Mouse (Mus musculus) lung, embryonic 15.5 days (tissue): Measurements from ENCODE around the gene C8g. TPM values are rescaled to one million over a fixed set of nuclear protein-coding genes. Genes with fewer than 3 reads are reported as not detected.

Experiments
- ATAC-seq: fragments of 200-750 bp; cut with Nextera tagmentation; 2 replicates; pipeline ENCODE4 v1.8.0; 2017; ENCODE audit warnings: moderate number of reproducible peaks, borderline replicate concordance; ENCODE audit not compliant: low FRiP score, low TSS enrichment; ENCODE audit errors: extremely low read depth
- H3K27ac ChIP-seq: fragments of 300-500 bp; sonication (generic); 2 replicates; pipeline ENCODE4 v1.5.1; 2015; ENCODE audit warnings: moderate library complexity, mild to moderate bottlenecking, inconsistent platforms
- H3K27me3 ChIP-seq: fragments of 300-500 bp; sonication (generic); 2 replicates; pipeline ENCODE4 v1.6.1; 2015; ENCODE audit warnings: inconsistent platforms
- H3K36me3 ChIP-seq: fragments of 300-500 bp; sonication (generic); 2 replicates; pipeline ENCODE4 v1.6.1; 2015; ENCODE audit warnings: inconsistent platforms
- H3K4me1 ChIP-seq: fragments of 300-500 bp; sonication (generic); 2 replicates; pipeline ENCODE4 v1.6.1; 2015; ENCODE audit warnings: inconsistent platforms
- H3K4me2 ChIP-seq: fragments of 300-500 bp; sonication (generic); 2 replicates; pipeline ENCODE4 v1.6.1; 2015; ENCODE audit warnings: inconsistent platforms, mild to moderate bottlenecking, moderate library complexity
- H3K4me3 ChIP-seq: fragments of 300-500 bp; sonication (generic); 2 replicates; pipeline ENCODE4 v1.5.1; 2015; ENCODE audit warnings: mild to moderate bottlenecking, inconsistent platforms
- H3K9ac ChIP-seq: fragments of 300-500 bp; sonication (generic); 2 replicates; pipeline ENCODE4 v1.6.1; 2015; ENCODE audit warnings: inconsistent platforms
- H3K9me3 ChIP-seq: fragments of 300-500 bp; sonication (generic); 2 replicates; pipeline ENCODE4 v1.6.1; 2016; ENCODE audit warnings: inconsistent platforms
- WGBS: fragments of 180-500 bp; shearing (Covaris S2); methylation state at CpG from one replicate; pipeline ENCODE4 v1.1.7; 2015; 5-methylcytosine and 5-hydroxymethylcytosine counted together
- polyA plus RNA-seq: library from polyadenylated mRNA; unstranded; fragments of >200 nt; fragmentation: Nextera tagmentation; extraction: Ambion mirVana; gene quantifications from 2 replicates; pipeline ENCODE4 v1.2.1, GENCODE M21; 2015

The C8g gene
- polyA plus RNA-seq, 1 experiment from 2014 or later = 5.8 TPM

DNA sequence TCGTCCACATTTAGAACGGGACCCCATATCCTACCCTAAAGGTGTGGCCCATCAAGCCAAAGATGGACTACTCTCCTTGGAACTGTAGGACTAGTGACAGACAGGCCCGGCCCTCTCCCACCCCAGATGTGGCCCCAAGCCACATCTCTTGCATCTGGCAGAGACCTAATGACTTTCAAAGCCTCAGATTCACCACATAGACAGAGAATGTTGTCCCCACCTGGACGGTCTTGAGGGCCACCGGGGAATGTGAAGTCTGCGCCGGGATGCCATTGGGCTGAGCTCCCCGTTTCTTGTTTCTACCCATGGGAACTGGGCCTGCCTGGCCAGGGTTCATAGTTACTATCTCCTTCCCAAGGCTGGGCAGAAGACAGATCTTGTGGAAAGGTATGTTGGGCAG is 24.0 kb downstream of the C8g start:
- 82% methylated on average over 8 of the region's 8 CpGs for WGBS
- ATAC-seq = no peak

DNA sequence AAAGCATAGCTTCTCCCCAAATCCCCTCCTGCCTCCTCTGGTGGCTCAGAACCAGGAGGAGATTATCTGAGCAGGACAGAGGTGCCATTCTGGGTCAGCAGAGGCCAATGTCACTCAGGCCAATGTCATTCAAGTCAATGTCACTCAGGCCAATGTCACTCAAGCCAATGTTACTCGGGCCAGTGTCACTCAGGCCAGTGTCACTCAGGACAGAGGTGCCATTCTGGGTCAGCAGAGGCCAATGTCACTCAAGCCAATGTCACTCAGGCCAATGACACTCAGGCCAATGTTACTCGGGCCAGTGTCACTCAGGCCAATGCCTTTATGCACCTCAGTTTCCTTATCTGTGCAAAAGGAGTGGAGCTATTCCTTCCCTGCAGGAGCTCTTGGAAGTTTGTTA is 29.0 kb downstream of the C8g start:
- H3K4me3 ChIP-seq = no peak overlapping the region
- H3K9me3 ChIP-seq = no peaks in the 10 kb centered on the region
- H3K36me3 ChIP-seq = no peaks in the 10 kb centered on the region
- peaks cover 15% of the 10 kb centered on the region; the same call in 1 of the 2 replicates for H3K4me1 ChIP-seq
- 50% methylated on average over 2 of the region's 2 CpGs for WGBS
- no peak overlapping the region for H3K9ac ChIP-seq
- no peak overlapping the region for H3K4me2 ChIP-seq
- no peak for ATAC-seq
- no peaks in the 10 kb centered on the region for H3K27me3 ChIP-seq
- no peak overlapping the region for H3K27ac ChIP-seq

More for the DNA sequence above, 24.0 kb downstream of the C8g start:
- Histone ChIP-seq H3K4me2 (no peak overlapping the region), H3K27me3 (no peaks in the 10 kb centered on the region), H3K4me1 (no peaks in the 10 kb centered on the region), H3K4me3 (no peak overlapping the region), H3K36me3 (no peaks in the 10 kb centered on the region), H3K27ac (no peak overlapping the region), H3K9ac (no peak overlapping the region), H3K9me3 (no peaks in the 10 kb centered on the region)

DNA sequence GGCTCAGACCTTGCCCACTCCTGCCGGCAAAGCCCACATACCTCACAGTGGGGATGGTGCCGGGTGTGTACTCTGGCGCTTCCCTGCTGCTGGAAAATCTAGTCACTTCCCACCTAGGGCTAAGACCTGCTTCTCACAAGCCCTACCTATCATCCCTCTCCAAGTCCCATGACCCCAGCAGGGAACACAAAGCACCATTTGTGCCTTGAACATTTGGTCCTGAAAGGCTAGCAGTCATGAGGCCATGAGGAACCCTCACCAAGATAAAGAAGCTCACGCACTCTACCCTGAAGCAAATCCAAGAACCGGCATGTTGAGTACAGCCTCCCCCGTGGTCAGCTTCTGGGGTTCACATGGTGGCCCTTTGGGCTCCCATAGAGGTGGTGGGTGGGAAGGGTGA is 31.6 kb downstream of the C8g start, which contains the start of gene Ptgds:
Gene Ptgds, minus strand, starts transcription at position 78 of the 400 bp plus-strand sequence.
- H3K36me3 ChIP-seq = no peaks in the 10 kb centered on the region
- ATAC-seq = no peak
- peak within 1 kb of the TSS; percentile 25 for H3K27ac ChIP-seq
- H3K4me3 ChIP-seq = no peak within 1 kb of the TSS
- WGBS = 33% methylated on average over 6 of the region's 6 CpGs
- no peak within 1 kb of the TSS for H3K4me2 ChIP-seq
- H3K9me3 ChIP-seq = no peaks in the 10 kb centered on the region
- no peaks in the 10 kb centered on the region for H3K27me3 ChIP-seq
- peaks cover 15% of the 10 kb centered on the region; the same call in 1 of the 2 replicates for H3K4me1 ChIP-seq
- no peak within 1 kb of the TSS for H3K9ac ChIP-seq

DNA sequence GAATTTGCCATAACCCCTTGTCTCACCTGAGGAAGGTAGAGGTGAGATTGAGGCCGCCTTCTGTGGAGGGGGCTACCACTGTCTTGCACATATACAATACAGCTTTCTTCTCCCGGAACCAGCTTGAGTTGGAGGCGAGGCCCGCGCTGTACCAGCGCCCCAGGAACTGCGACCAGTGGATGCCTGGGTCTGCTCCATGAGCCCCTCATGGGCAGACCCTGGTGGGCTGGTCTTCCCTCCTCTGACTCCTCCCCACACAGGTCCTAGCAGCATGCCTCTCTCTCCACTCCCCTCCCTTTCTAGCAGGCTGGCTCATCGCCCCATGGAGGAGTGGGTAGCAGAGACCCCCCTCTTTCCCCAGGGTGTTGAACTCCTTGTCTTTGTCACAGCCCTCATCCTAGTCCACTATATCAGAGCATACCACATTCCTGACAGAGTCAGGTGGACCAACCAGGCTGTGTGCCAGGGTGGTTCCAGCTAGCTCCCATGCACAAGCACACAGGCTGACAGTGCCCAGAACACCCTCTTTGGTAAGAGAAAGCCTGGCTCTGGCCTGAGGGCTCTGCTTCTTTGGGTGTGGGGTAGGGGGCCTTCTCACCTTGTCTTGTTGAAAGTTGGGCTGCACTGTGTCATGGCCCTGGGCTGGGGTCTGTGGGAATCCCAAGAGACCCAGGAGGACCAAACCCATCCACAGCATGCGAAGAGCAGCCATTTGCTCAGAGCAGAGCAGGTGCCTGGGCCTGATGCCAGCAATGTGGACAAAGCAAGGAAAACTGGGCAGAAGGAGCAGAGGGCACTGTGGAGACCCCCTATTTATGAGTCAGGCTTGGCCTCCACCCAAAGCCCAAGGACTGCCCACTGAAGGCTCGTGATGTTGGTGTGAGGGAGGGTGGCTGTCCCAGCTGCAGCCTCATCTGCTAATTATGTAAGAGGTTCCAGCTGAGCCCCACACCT is 32.3 kb downstream of the C8g start:
- Histone ChIP-seq H3K4me2 (no peak overlapping the region), H3K9me3 (no peaks in the 10 kb centered on the region), H3K9ac (no peak overlapping the region), H3K4me3 (no peak overlapping the region), H3K36me3 (no peaks in the 10 kb centered on the region), H3K27ac (peak overlapping the region; percentile 25), H3K4me1 (peaks cover 15% of the 10 kb centered on the region; the same call in 1 of the 2 replicates), H3K27me3 (no peaks in the 10 kb centered on the region)
- ATAC-seq = peak; percentile 36; the same call in 1 of the 2 replicates
- 63% methylated on average over 10 of the region's 10 CpGs for WGBS

DNA sequence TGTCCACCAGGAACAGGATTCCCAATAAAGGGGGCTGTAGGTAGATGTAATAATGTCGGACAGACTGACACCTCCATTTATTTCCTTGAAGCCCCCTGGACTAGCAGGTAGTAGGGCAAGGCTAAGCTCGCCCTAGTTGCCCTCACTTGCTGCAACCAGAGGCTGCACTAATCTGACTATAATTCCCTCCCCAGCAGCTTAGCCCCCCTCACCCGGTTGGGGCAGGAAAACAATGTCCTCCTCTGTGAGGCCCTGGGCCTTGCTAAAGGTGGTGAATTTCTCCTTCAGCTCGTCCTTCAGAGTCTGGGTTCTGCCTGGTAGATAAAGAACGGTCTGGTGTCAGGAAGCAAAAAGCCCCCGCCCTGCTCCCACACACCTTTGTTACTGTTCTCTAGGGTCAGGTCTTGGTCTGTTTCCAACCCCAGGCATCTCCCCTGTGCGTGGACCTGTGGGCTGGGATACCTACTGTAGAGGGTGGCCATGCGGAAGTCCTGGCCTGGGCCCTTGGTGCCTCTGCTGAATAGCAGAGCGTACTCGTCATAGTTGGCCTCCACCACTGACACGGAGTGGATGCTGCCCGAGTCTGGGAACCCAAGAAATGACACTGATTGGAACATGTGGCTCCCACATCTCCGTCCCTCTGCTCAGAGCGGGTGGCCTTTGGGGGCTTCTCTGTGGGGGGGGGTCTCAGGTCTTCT is 33.8 kb downstream of the C8g start:
- Histone ChIP-seq H3K4me3 (no peak overlapping the region), H3K4me1 (peaks cover 15% of the 10 kb centered on the region; the same call in 1 of the 2 replicates), H3K9ac (no peak overlapping the region), H3K36me3 (no peaks in the 10 kb centered on the region), H3K9me3 (no peaks in the 10 kb centered on the region), H3K27ac (no peak overlapping the region), H3K4me2 (no peak overlapping the region), H3K27me3 (no peaks in the 10 kb centered on the region)
- no peak for ATAC-seq
- WGBS = 66% methylated on average over 14 of the region's 14 CpGs

DNA sequence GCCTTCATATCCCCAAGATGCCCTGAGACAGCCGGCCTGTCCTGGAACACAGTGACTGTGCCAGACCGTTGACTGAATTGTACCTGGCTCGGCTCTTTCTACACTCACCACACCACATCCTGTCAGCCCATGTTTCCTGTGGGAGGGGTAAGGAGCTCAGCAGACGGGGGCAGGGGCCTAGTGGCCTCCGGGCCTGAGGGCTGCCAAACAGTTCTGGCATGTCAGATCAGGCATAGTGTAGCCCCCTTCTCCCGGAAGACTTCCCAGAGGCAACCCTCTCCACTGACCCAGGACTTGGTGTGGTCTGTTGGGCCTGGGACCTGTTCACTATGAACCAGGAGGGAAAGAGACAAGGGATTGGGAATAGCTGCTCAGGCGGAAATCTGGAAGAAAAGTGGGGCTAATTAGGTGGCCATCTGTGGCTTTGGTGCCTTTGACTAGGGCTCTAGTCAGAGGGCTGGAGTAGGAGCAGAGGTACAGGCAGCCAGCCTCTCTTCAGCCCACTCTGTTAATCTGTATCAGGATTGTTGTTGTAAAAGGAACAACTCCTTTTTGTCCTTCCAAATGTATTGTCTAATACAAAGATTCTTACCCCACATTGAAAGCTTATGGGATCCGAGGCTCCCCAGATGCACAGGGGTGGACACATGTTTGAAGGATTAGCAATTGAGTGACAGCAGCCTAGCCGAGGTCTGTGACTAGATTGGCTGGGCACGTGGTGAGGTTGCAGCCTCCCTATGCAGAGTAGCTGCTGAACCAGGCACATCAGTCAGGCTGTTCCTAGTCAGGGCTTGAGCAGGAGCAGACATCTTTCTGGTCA is 35.5 kb downstream of the C8g start:
- ATAC-seq = no peak
- H3K4me1 ChIP-seq = peaks cover 23% of the 10 kb centered on the region
- no peaks in the 10 kb centered on the region for H3K36me3 ChIP-seq
- H3K9ac ChIP-seq = no peak overlapping the region
- H3K27ac ChIP-seq = no peak overlapping the region; the same call in 1 of the 2 replicates
- H3K4me3 ChIP-seq = no peak overlapping the region
- no peaks in the 10 kb centered on the region for H3K27me3 ChIP-seq
- no peaks in the 10 kb centered on the region for H3K9me3 ChIP-seq
- WGBS = 47% methylated on average over 10 of the region's 10 CpGs
- H3K4me2 ChIP-seq = no peak overlapping the region

DNA sequence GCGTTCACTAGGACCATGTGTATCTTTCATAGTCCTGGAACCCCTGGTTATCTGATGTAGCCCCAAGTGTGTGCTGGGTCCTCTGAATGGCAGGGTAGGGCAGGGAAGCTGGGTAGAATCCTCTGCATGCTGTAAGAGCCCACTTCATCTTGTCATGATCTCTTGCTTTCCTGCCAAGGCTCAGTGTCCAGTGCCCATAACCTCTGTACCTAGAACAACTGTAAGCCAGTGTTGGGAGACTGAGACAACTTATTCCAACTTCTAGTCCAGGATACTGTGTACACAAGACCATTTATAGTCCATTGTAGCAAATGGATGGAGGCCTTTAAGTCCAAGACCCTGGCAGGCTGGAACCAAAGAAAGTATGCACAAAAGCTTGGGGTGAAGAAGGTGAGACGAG is 36.3 kb downstream of the C8g start:
- Histone ChIP-seq H3K36me3 (no peaks in the 10 kb centered on the region), H3K9me3 (no peaks in the 10 kb centered on the region), H3K4me1 (peaks cover 25% of the 10 kb centered on the region), H3K27ac (no peak overlapping the region), H3K27me3 (no peaks in the 10 kb centered on the region), H3K4me2 (no peak overlapping the region), H3K9ac (no peak overlapping the region), H3K4me3 (no peak overlapping the region)
- 66% methylated on average over 2 of the region's 2 CpGs for WGBS
- ATAC-seq = no peak

DNA sequence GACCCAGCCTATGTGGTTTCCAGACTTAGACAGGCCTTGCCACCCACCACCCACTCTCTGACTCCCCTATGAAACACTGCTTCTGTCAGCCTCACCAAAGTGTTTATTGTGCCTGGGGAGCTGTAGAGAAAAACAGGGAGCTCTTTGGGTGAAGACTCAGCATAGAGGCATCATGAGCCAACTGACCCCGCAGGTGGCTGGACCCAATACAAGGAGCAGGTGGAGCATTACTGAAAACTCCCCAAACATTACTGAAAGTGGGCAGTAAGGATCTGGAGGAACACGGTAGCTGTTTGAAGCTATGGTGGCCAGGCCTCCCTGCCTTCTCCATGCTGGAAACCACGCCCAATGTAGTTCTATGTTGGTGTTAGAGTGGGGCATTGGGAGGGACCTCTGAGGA is 37.9 kb downstream of the C8g start:
- no peak overlapping the region for H3K9ac ChIP-seq
- H3K4me3 ChIP-seq = no peak overlapping the region
- no peaks in the 10 kb centered on the region for H3K9me3 ChIP-seq
- 84% methylated on average over 3 of the region's 3 CpGs for WGBS
- no peak overlapping the region for H3K4me2 ChIP-seq
- H3K27ac ChIP-seq = no peak overlapping the region
- no peak for ATAC-seq
- H3K36me3 ChIP-seq = no peaks in the 10 kb centered on the region
- H3K27me3 ChIP-seq = no peaks in the 10 kb centered on the region
- H3K4me1 ChIP-seq = peaks cover 29% of the 10 kb centered on the region

DNA sequence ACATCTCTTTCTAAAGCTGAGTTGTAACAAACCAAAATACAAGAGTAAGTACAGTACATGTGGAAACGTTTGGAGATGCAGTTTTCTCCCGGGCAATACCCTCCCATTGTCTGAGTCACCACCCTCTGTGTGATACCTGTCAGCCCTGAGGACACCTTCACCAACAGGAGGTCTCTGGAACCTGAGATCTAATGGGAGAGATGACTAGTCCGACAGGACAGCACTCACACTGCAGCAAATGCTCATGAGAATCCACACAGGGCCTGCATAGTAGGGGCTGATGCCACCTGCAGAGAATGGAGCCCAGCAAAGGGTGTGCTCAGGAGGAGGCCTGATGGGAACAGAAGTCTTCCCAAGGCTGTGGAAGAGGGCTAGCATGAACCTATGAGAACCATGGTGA is 40.1 kb downstream of the C8g start:
- ATAC-seq = no peak
- H3K4me1 ChIP-seq = peaks cover 36% of the 10 kb centered on the region
- no peaks in the 10 kb centered on the region for H3K27me3 ChIP-seq
- peak overlapping the region; percentile 69 for H3K4me3 ChIP-seq
- no peaks in the 10 kb centered on the region for H3K9me3 ChIP-seq
- H3K36me3 ChIP-seq = no peaks in the 10 kb centered on the region
- H3K4me2 ChIP-seq = peak overlapping the region; percentile 79
- WGBS = 17% methylated on average over 3 of the region's 3 CpGs
- peak overlapping the region; percentile 32; the same call in 1 of the 2 replicates for H3K9ac ChIP-seq
- H3K27ac ChIP-seq = peak overlapping the region; percentile 91

DNA sequence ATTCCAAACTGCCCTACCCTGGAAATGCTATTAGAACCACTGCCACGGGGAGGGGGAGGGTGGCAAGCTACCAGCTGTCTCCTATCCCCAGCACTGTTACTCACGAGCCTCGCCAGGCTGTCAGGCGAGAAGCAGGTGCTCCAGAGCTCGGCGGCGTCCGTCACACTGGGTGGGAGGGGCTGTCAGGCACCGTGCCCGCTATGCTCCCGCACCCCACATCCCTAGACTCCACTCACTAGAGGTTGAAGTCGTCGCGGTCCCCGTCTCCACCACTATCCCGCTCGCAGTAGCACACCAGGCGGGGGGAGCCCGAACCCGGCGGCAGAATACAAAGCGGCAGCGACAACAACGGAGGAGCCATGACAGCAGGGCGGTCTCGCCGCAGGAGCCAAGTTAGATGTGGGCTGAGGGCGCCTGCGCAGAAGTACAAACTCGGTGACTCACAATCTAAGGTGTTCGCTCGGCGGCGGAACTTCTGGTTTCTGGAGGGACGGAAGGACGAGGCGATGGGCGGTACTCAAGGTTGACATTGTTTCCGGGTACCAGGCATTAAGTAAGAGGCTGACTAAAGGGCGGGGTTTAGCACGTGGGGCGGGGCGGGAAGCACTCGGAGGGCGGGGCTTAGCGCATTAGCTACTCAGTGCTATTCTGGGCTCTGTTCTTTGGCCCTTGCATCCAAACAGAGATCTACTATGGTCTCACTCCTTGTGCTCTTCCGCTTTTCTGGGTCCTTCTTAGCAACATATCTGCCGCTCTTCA is 40.8 kb downstream of the C8g start, which contains the start of gene Paxx:
Gene Paxx, minus strand, starts transcription at position 544 of the 759 bp plus-strand sequence.
- ATAC-seq = peak; percentile 80
- peak within 1 kb of the TSS; percentile 91 for H3K27ac ChIP-seq
- no peaks in the 10 kb centered on the region for H3K27me3 ChIP-seq
- peaks cover 40% of the 10 kb centered on the region for H3K4me1 ChIP-seq
- H3K9me3 ChIP-seq = no peaks in the 10 kb centered on the region
- H3K4me3 ChIP-seq = peak within 1 kb of the TSS; percentile 69
- H3K36me3 ChIP-seq = no peaks in the 10 kb centered on the region
- peak within 1 kb of the TSS; percentile 52 for H3K9ac ChIP-seq
- WGBS = under 1% methylated on average over 42 of the region's 48 CpGs
- H3K4me2 ChIP-seq = peak within 1 kb of the TSS; percentile 79

DNA sequence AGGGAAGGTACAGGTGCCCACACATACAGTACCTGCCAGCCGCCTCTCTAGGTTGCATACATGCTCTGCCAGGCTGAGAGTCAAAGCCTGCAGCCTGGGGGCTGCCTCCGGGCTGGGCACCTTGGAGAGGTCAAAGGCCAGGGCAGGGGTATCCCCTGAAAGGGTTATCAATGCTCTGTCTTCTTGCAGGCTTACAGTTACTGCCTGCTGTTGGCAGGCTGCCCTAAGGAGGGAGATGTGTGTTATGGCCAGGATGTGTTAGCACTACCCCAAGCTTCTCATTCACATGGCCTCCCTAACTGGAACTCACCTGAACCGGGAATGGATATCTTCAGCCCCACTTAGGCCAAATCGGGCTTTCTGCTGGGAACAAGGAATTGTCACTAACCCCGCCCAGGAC is 41.4 kb downstream of the C8g start:
- H3K27me3 ChIP-seq = no peaks in the 10 kb centered on the region
- H3K9me3 ChIP-seq = no peaks in the 10 kb centered on the region
- peaks cover 42% of the 10 kb centered on the region for H3K4me1 ChIP-seq
- H3K4me2 ChIP-seq = peak overlapping the region; percentile 79
- peak overlapping the region; percentile 69 for H3K4me3 ChIP-seq
- 22% methylated on average over 5 of the region's 5 CpGs for WGBS
- peak overlapping the region; percentile 91 for H3K27ac ChIP-seq
- H3K36me3 ChIP-seq = no peaks in the 10 kb centered on the region
- H3K9ac ChIP-seq = peak overlapping the region; percentile 52
- ATAC-seq = no peak; the same call in 1 of the 2 replicates
